Mouse (Mus musculus): ENCODE results near the gene Sun1.

- TF ChIP-seq CTCF (IDR thresholded peaks at IDR 0.05; ENCODE audit: control insufficient read depth, insufficient read depth, insufficient replicate concordance, low read depth, low read length) (no peak), POLR2A (IDR thresholded peaks at IDR 0.05; ENCODE audit: control insufficient read depth, low read depth, low read length) (no peak)
Observed at GRCm38 (mm10) chr5:139198779-139199178, 1.7 kb upstream of the Sun1 start.
